Mouse (Mus musculus) liver, embryonic 16.5 days (tissue): ENCODE measurements around the gene Strn3. TPM values are rescaled to one million over a fixed set of nuclear protein-coding genes. Genes with fewer than 3 reads are reported as not detected.

Experiments
- ATAC-seq: fragments of 200-750 bp; cut with Nextera tagmentation; 2 replicates; pipeline ENCODE4 v1.8.0; 2017; ENCODE audit warnings: low read depth, mild to moderate bottlenecking, moderate number of reproducible peaks, moderate library complexity
- H3K27ac ChIP-seq: fragments of 300-500 bp; sonication (generic); 2 replicates; pipeline ENCODE4 v1.5.1; 2014; ENCODE audit warnings: mild to moderate bottlenecking, low read length
- H3K27me3 ChIP-seq: fragments of 300-500 bp; sonication (generic); 2 replicates; pipeline ENCODE4 v1.6.1; 2014; ENCODE audit warnings: low read depth, low read length, mixed read lengths; ENCODE audit not compliant: control insufficient read depth, insufficient read depth
- H3K36me3 ChIP-seq: fragments of 300-500 bp; sonication (generic); 2 replicates; pipeline ENCODE4 v1.6.1; 2014; ENCODE audit warnings: mild to moderate bottlenecking; ENCODE audit not compliant: control insufficient read depth, insufficient read depth
- H3K4me1 ChIP-seq: fragments of 300-500 bp; sonication (generic); 2 replicates; pipeline ENCODE4 v1.6.1; 2014; ENCODE audit warnings: low read depth, low read length, mixed read lengths; ENCODE audit not compliant: control insufficient read depth
- H3K4me2 ChIP-seq: fragments of 300-500 bp; sonication (generic); 2 replicates; pipeline ENCODE4 v1.6.1; 2014; ENCODE audit warnings: low read depth, low read length, mixed read lengths
- H3K4me3 ChIP-seq: fragments of 300-500 bp; sonication (generic); 2 replicates; pipeline ENCODE4 v1.5.1; 2014; ENCODE audit warnings: low read depth, mild to moderate bottlenecking, low read length
- H3K9ac ChIP-seq: fragments of 300-500 bp; sonication (generic); 2 replicates; pipeline ENCODE4 v1.6.1; 2014; ENCODE audit warnings: low read depth, low read length
- H3K9me3 ChIP-seq: fragments of 300-500 bp; sonication (generic); replicated peaks from 2 replicates; pipeline ENCODE4 v1.6.1; 2016; ENCODE audit warnings: low read length; ENCODE audit not compliant: control insufficient read depth
- WGBS: fragments of 180-500 bp; shearing (Covaris S2); extraction: QIAGEN DNeasy Blood & Tissue Kit; methylation state at CpG from one replicate; pipeline ENCODE4 v1.1.7; 2014; ENCODE audit not compliant: insufficient replicate concordance; 5-methylcytosine and 5-hydroxymethylcytosine counted together
- polyA plus RNA-seq: library from polyadenylated mRNA; unstranded; fragments of >200 nt; fragmentation: Nextera tagmentation; extraction: Ambion mirVana; gene quantifications from 2 replicates; pipeline ENCODE4 v1.2.1, GENCODE M21; 2015

The Strn3 gene
- polyA plus RNA-seq, 1 experiment from 2014 or later: 11.8 TPM

- peak; percentile 72 for ATAC-seq
- no peak overlapping the region for H3K27ac ChIP-seq
- H3K9ac ChIP-seq: no peak overlapping the region
- no peaks in the 10 kb centered on the region for H3K9me3 ChIP-seq
- H3K36me3 ChIP-seq: peaks cover under 1% of the 10 kb centered on the region; the same call in 1 of the 2 replicates
- 19% methylated on average over 6 of the region's 6 CpGs for WGBS
- peaks cover 6% of the 10 kb centered on the region for H3K4me1 ChIP-seq
- H3K4me3 ChIP-seq: no peak overlapping the region
- no peaks in the 10 kb centered on the region for H3K27me3 ChIP-seq
- no peak overlapping the region for H3K4me2 ChIP-seq
Measured at GRCm38 (mm10) chr12:51641871-51642270, 49.8 kb downstream of the Strn3 start.

- H3K4me3 ChIP-seq: no peak overlapping the region
- H3K4me1 ChIP-seq: peaks cover under 1% of the 10 kb centered on the region; the same call in 1 of the 2 replicates
- ATAC-seq: no peak
- H3K9ac ChIP-seq: no peak overlapping the region
- no peak overlapping the region for H3K4me2 ChIP-seq
- 25% methylated on average over 2 of the region's 2 CpGs for WGBS
- no peak overlapping the region for H3K27ac ChIP-seq
- peaks cover 3% of the 10 kb centered on the region; the same call in 1 of the 2 replicates for H3K36me3 ChIP-seq
- H3K27me3 ChIP-seq: no peaks in the 10 kb centered on the region
- H3K9me3 ChIP-seq: no peaks in the 10 kb centered on the region
Measured at GRCm38 (mm10) chr12:51636689-51637470, 54.8 kb downstream of the Strn3 start.

- no peaks in the 10 kb centered on the region for H3K27me3 ChIP-seq
- H3K9ac ChIP-seq: no peak overlapping the region
- H3K36me3 ChIP-seq: peaks cover 3% of the 10 kb centered on the region; the same call in 1 of the 2 replicates
- H3K4me1 ChIP-seq: no peaks in the 10 kb centered on the region
- no peak for ATAC-seq
- no peak overlapping the region for H3K4me2 ChIP-seq
- H3K27ac ChIP-seq: no peak overlapping the region
- no peak overlapping the region for H3K4me3 ChIP-seq
- 77% methylated on average over 2 of the region's 2 CpGs for WGBS
- no peaks in the 10 kb centered on the region for H3K9me3 ChIP-seq
Measured at GRCm38 (mm10) chr12:51636260-51636659, 55.4 kb downstream of the Strn3 start.

- H3K27me3 ChIP-seq: no peaks in the 10 kb centered on the region
Measured at GRCm38 (mm10) chr12:51633481-51633880, 58.2 kb downstream of the Strn3 start.

GRCm38 (mm10) chr12:51623366-51623694 lies 68.4 kb downstream of the Strn3 start:
- no peaks in the 10 kb centered on the region for H3K9me3 ChIP-seq
- no peak for ATAC-seq
- no peak overlapping the region for H3K4me2 ChIP-seq

More at GRCm38 (mm10) chr12:51633481-51633880, 58.2 kb downstream of the Strn3 start:
- H3K4me2 ChIP-seq: no peak overlapping the region
- no peaks in the 10 kb centered on the region for H3K9me3 ChIP-seq
- H3K36me3 ChIP-seq: peaks cover 3% of the 10 kb centered on the region; the same call in 1 of the 2 replicates
- no peak overlapping the region for H3K9ac ChIP-seq
- WGBS: 69% methylated on average over 4 of the region's 4 CpGs
- H3K27ac ChIP-seq: no peak overlapping the region
- H3K4me1 ChIP-seq: no peaks in the 10 kb centered on the region
- no peak for ATAC-seq
- no peak overlapping the region for H3K4me3 ChIP-seq

GRCm38 (mm10) chr12:51622670-51623365 lies 68.9 kb downstream of the Strn3 start:
- Histone ChIP-seq H3K9ac (no peak overlapping the region), H3K4me3 (no peak overlapping the region), H3K4me2 (no peak overlapping the region), H3K27ac (no peak overlapping the region), H3K36me3 (peaks cover 6% of the 10 kb centered on the region; the same call in 1 of the 2 replicates), H3K9me3 (no peaks in the 10 kb centered on the region), H3K4me1 (no peaks in the 10 kb centered on the region), H3K27me3 (no peaks in the 10 kb centered on the region)
- ATAC-seq: no peak
- 68% methylated on average over 5 of the region's 5 CpGs for WGBS

More at GRCm38 (mm10) chr12:51623366-51623694, 68.4 kb downstream of the Strn3 start:
- Histone ChIP-seq H3K36me3 (peaks cover 3% of the 10 kb centered on the region; the same call in 1 of the 2 replicates), H3K4me3 (no peak overlapping the region), H3K27ac (no peak overlapping the region), H3K27me3 (no peaks in the 10 kb centered on the region), H3K4me1 (no peaks in the 10 kb centered on the region), H3K9ac (no peak overlapping the region)

- Histone ChIP-seq H3K4me1 (no peaks in the 10 kb centered on the region), H3K9ac (no peak overlapping the region), H3K9me3 (no peaks in the 10 kb centered on the region), H3K27me3 (no peaks in the 10 kb centered on the region), H3K27ac (no peak overlapping the region), H3K36me3 (peaks cover 10% of the 10 kb centered on the region), H3K4me2 (no peak overlapping the region), H3K4me3 (no peak overlapping the region)
- no peak for ATAC-seq
- WGBS: 75% methylated on average over 5 of the region's 5 CpGs
Measured at GRCm38 (mm10) chr12:51621161-51621560, 70.5 kb downstream of the Strn3 start.

GRCm38 (mm10) chr12:51620572-51620971 lies 71.1 kb downstream of the Strn3 start:
- no peak overlapping the region for H3K4me3 ChIP-seq

GRCm38 (mm10) chr12:51612361-51612760 lies 79.3 kb downstream of the Strn3 start:
- WGBS: 70% methylated on average over 5 of the region's 5 CpGs
- H3K4me3 ChIP-seq: no peak overlapping the region
- ATAC-seq: no peak
- H3K9ac ChIP-seq: no peak overlapping the region
- H3K4me2 ChIP-seq: no peak overlapping the region
- peaks cover 20% of the 10 kb centered on the region for H3K36me3 ChIP-seq
- H3K27me3 ChIP-seq: no peaks in the 10 kb centered on the region
- peaks cover 3% of the 10 kb centered on the region; the same call in 1 of the 2 replicates for H3K4me1 ChIP-seq
- no peaks in the 10 kb centered on the region for H3K9me3 ChIP-seq
- no peak overlapping the region for H3K27ac ChIP-seq

More at GRCm38 (mm10) chr12:51620572-51620971, 71.1 kb downstream of the Strn3 start:
- no peak for ATAC-seq
- H3K9ac ChIP-seq: no peak overlapping the region
- H3K27ac ChIP-seq: no peak overlapping the region
- peaks cover 12% of the 10 kb centered on the region for H3K36me3 ChIP-seq
- no peaks in the 10 kb centered on the region for H3K9me3 ChIP-seq
- H3K4me1 ChIP-seq: no peaks in the 10 kb centered on the region
- no peak overlapping the region for H3K4me2 ChIP-seq
- H3K27me3 ChIP-seq: no peaks in the 10 kb centered on the region
